Mouse (Mus musculus): ENCODE data around the gene Gpc3.
"Not testable (repeated sequence)": the region's sequence is repeated elsewhere in the genome, so short reads cannot be mapped to it uniquely, and the experiment has no call there.

Gpc3 gene

GRCm38 (mm10) chrX:52375129-52375528 is 238.6 kb downstream of the Gpc3 start:
- DNase-seq (ENCODE audit: low spot score) = no peak

GRCm38 (mm10) chrX:52374209-52374608 is 239.5 kb downstream of the Gpc3 start:
- no peak for DNase-seq (ENCODE audit: low spot score)

- no peak for DNase-seq (ENCODE audit: low spot score)
Measured at GRCm38 (mm10) chrX:52372436-52372835, 241.3 kb downstream of the Gpc3 start.

- peak; percentile 50 for DNase-seq (ENCODE audit: low spot score)
Measured at GRCm38 (mm10) chrX:52369938-52370758, 243.6 kb downstream of the Gpc3 start.

GRCm38 (mm10) chrX:52369304-52369937 is 244.3 kb downstream of the Gpc3 start:
- peak; percentile 26 for DNase-seq (ENCODE audit: low spot score)

GRCm38 (mm10) chrX:52366826-52367225 is 246.9 kb downstream of the Gpc3 start:
- no peak for DNase-seq (ENCODE audit: low spot score)

GRCm38 (mm10) chrX:52365790-52366189 is 248.0 kb downstream of the Gpc3 start:
- DNase-seq (ENCODE audit: low spot score) = no peak

- no peak for DNase-seq (ENCODE audit: low spot score)
Measured at GRCm38 (mm10) chrX:52362241-52363011, 251.3 kb downstream of the Gpc3 start.

- no peak for DNase-seq (ENCODE audit: low spot score)
Measured at GRCm38 (mm10) chrX:52352981-52353380, 260.8 kb downstream of the Gpc3 start.

- DNase-seq (ENCODE audit: low spot score) = not testable (repeated sequence)
Measured at GRCm38 (mm10) chrX:52350631-52351030, 263.1 kb downstream of the Gpc3 start.

- peak; percentile 47 for DNase-seq (ENCODE audit: low spot score)
Measured at GRCm38 (mm10) chrX:52348773-52349172, 265.0 kb downstream of the Gpc3 start.

- no peak for DNase-seq (ENCODE audit: low spot score)
Measured at GRCm38 (mm10) chrX:52344018-52344417, 269.7 kb downstream of the Gpc3 start.

GRCm38 (mm10) chrX:52340251-52340650 is 273.5 kb downstream of the Gpc3 start:
- no peak for DNase-seq (ENCODE audit: low spot score)

GRCm38 (mm10) chrX:52321791-52322190 is 292.0 kb downstream of the Gpc3 start:
- no peak for DNase-seq (ENCODE audit: low spot score)

GRCm38 (mm10) chrX:52320653-52321052 is 293.1 kb downstream of the Gpc3 start:
- DNase-seq (ENCODE audit: low spot score) = no peak

- no peak for DNase-seq (ENCODE audit: low spot score)
Measured at GRCm38 (mm10) chrX:52310976-52311375, 302.8 kb downstream of the Gpc3 start.

- no peak for DNase-seq (ENCODE audit: low spot score)
Measured at GRCm38 (mm10) chrX:52305226-52305625, 308.5 kb downstream of the Gpc3 start.

GRCm38 (mm10) chrX:52288792-52289191 is 325.0 kb downstream of the Gpc3 start:
- DNase-seq (ENCODE audit: low spot score) = no peak

GRCm38 (mm10) chrX:52287944-52288343 is 325.8 kb downstream of the Gpc3 start:
- no peak for DNase-seq (ENCODE audit: low spot score)

GRCm38 (mm10) chrX:52282070-52282469 is 331.7 kb downstream of the Gpc3 start:
- DNase-seq (ENCODE audit: low spot score) = no peak

- no peak for DNase-seq (ENCODE audit: low spot score)
Measured at GRCm38 (mm10) chrX:52281103-52281900, 332.4 kb downstream of the Gpc3 start.

Measured in embryo, embryonic 10.5 days (tissue).